Mouse (Mus musculus): ENCODE measurements around the gene Nradd. TPM values are rescaled to one million over a fixed set of nuclear protein-coding genes. Genes with fewer than 3 reads are reported as not detected.

Nradd gene
- 1.3 TPM for polyA plus RNA-seq (2017; shearing (Covaris generic))

DNA sequence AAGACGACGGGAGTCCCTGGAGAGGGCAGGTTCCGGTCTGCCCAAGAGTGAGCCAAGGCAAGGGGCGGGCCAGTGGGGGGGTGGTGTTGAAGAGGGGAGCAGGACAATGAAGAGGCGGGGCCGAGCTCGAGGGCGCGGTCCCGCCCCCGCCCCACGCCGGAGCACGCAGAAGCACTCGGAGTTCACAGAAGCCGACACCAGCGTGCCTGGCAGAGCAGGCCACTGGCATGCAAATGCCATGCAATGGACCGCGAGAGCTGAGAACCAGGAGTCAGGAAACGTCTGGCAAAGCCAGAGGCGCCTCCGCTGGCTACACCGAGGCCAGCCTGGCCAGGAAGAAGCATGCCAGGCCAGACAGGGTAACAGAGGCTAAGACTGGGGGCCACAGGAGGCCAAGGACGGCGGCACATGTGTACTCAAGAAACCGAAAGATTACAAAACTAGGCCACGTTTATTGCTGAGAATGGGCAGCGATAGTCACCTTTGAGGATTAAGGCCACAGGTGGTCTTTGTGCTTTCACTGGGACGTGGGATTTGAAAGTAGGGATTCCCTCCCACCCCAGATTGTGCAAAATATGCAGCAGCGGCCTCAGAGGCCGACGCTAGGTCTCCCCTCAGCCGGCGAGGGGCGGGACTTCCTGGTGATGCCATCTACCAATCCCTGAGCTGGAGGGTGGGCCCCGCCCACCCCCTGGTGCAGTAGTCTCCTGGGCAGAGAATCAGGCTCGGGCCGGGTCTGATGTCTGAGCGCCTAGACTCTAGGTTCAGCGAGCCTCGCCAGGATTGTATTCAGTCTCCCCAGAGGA, at the start of gene Nradd:
Gene Nradd (minus strand): TSS at position 92 of the 806 bp plus-strand sequence.

DNA sequence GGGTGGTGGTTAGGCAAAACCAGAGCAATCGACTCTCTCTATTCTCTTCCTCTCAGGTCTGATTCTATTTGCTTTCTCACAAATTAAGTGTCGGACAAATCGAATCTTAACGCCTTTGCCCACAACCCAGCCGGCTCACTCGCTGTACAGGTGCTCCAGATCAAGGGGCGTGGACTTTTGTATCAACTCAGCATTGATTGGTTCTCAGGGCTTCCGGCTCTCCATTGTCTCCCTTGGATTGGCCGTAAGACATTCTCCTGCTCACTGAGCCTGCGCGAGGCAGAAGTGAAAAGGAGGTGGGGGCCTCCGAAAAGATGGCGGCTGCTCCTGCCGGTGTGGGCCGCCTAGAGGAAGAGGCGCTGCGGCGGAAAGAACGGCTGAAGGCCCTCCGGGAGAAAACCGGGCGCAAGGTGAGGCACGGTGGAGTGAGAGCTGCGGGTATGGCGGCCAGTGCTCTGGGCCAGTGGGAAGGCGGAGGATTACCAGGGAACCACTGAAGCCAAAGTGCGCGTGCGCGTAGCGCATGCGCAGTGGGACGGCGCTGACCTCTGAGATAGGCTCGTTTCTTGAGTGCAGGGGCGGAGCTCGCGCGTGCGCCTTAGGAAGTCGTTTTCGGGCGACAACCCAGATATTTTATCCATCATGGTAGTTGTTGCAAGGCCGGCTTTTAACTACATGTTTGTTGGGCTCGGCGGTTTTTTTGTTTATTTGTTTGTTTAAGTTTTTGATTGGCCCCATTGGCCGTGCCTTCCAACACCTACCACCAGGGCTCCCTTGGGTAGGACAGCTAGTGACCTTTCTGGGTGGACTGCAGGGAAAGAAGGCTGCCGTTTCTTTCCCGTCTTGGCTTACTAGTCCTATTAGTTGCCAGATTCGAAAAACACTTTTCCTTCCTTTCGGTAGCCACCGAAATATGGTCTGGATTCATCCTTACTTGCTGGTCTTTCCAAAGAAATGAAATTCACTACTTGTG, 32.3 kb upstream of the Nradd start, which contains the start of gene Ccdc12:
Gene Ccdc12 (plus strand): TSS at position 255 of the 973 bp plus-strand sequence.

DNA sequence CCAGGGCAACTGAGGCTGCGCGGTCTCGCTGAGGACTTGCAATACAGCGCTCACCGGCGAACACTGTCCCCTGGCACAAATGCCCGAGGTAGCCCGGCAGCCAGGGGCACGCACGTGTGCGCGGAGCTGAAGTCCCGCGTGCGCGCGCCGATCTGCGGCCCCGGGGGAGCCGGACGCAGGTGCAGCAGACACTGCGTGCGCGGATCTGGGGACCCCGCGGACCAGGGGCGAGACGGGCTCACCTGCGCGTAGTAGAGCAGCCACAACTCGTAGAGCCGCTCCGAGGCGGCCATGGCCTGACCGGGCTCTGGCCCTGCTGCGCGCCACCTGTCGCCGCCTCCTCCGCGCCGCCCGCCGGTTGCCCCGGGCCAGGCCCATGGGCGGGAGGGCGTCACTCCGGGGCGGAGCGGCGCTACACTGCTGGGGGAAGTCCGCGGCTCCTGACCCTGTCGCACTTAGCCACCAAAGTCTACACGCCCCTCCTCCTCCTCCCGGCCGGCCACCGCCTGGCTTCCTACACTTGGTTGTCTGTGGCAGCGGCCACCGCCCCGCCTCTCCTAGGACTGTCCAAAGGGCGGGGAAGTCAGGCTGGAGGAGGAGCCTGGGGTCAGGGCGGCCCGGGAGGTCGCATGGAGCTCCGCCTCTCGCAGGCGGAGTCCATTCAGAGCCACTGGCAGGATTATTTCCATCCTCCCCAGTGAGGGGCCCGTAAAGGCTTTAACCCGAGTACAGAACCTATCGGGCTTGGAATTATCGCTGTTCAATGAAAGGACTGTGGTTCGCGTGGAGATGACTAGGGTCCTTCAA, 29.6 kb upstream of the Nradd start, which contains the start of gene Nbeal2:
Gene Nbeal2 (minus strand): TSS at position 507 of the 807 bp plus-strand sequence.

Other genes starting within 250 kb of the Nradd start
- 4.8 TPM for gene Ptpn23, start 216.2 kb downstream of the Nradd start, polyA plus RNA-seq (2017; shearing (Covaris generic))
- not detected for gene Ngp, start 204.7 kb downstream of the Nradd start, polyA plus RNA-seq (2017; shearing (Covaris generic))
- gene Klhl18, start 147.8 kb downstream of the Nradd start, polyA plus RNA-seq (2017; shearing (Covaris generic)), result 12.9 TPM
- gene Kif9, start 147.5 kb downstream of the Nradd start, polyA plus RNA-seq (2017; shearing (Covaris generic)), result 0.34 TPM
- 44.2 TPM for gene Setd2, start 91.9 kb downstream of the Nradd start, polyA plus RNA-seq (2017; shearing (Covaris generic))
- gene Nbeal2, start 29.7 kb upstream of the Nradd start, polyA plus RNA-seq (2017; shearing (Covaris generic)), result 32.5 TPM
- 178 TPM for gene Ccdc12, start 32.1 kb upstream of the Nradd start, polyA plus RNA-seq (2017; shearing (Covaris generic))
- gene Myl3, start 117.4 kb upstream of the Nradd start, polyA plus RNA-seq (2017; shearing (Covaris generic)), result not detected
- gene Pth1r, start 122.7 kb upstream of the Nradd start, polyA plus RNA-seq (2017; shearing (Covaris generic)), result not detected
- gene Prss42, start 173.7 kb upstream of the Nradd start, polyA plus RNA-seq (2017; shearing (Covaris generic)), result not detected
- not detected for gene Prss44, start 189.5 kb upstream of the Nradd start, polyA plus RNA-seq (2017; shearing (Covaris generic))
- gene Prss43, start 202.2 kb upstream of the Nradd start, polyA plus RNA-seq (2017; shearing (Covaris generic)), result not detected
- not detected for gene Prss45, start 210.1 kb upstream of the Nradd start, polyA plus RNA-seq (2017; shearing (Covaris generic))
- gene Prss46, start 220.1 kb upstream of the Nradd start, polyA plus RNA-seq (2017; shearing (Covaris generic)), result not detected
- not detected for gene Prss50, start 233.5 kb upstream of the Nradd start, polyA plus RNA-seq (2017; shearing (Covaris generic))